Mouse (Mus musculus): Measurements from ENCODE around the gene BC052040. TPM values are rescaled to one million over a fixed set of nuclear protein-coding genes. Genes with fewer than 3 reads are reported as not detected.

Gene BC052040
- polyA plus RNA-seq, 1 experiment from 2014 or later = 8.2 TPM

GRCm38 (mm10) chr2:115776924-115777860, 195.7 kb downstream of the BC052040 start:
- ATAC-seq (replicated peaks; ENCODE audit: low FRiP score, low read depth) (peak; percentile 16; the same call in 1 of the 2 replicates), DNase-seq (ENCODE audit: low spot score) (peak; percentile 85)
- Histone ChIP-seq H3K27ac (peak overlapping the region; percentile 86), H3K4me1 (replicated peaks; ENCODE audit: insufficient read depth, low read length) (0 out of 2 replicates have a peak, but pooled peaks cover 15% of the 10 kb centered on the region), H3K27me3 (ENCODE audit: insufficient read depth, low read length) (no peaks in the 10 kb centered on the region), H3K4me3 (replicated peaks; ENCODE audit: low read depth, low read length) (no peak overlapping the region), H3K36me3 (ENCODE audit: insufficient read depth, low read length) (no peaks in the 10 kb centered on the region), H3K9me3 (replicated peaks; ENCODE audit: low read length) (no peaks in the 10 kb centered on the region), H3K9ac (ENCODE audit: low read depth, low read length) (no peak overlapping the region), H3K4me2 (ENCODE audit: low read length) (peak overlapping the region; percentile 30)
- 17% methylated on average over 17 of the region's 17 CpGs for WGBS
- TF ChIP-seq CTCF (IDR thresholded peaks at IDR 0.05; ENCODE audit: low read depth) = no peak

- peak overlapping the region; percentile 58 for H3K27ac ChIP-seq
- no peak overlapping the region for H3K4me2 ChIP-seq (ENCODE audit: low read length)
- ATAC-seq (replicated peaks; ENCODE audit: low FRiP score, low read depth) = peak; percentile 37; the same call in 1 of the 2 replicates
- peak; percentile 64 for DNase-seq (ENCODE audit: low spot score)
- H3K4me3 ChIP-seq (replicated peaks; ENCODE audit: low read depth, low read length) = no peak overlapping the region
- H3K4me1 ChIP-seq (replicated peaks; ENCODE audit: insufficient read depth, low read length) = 0 out of 2 replicates have a peak, but pooled peaks cover 15% of the 10 kb centered on the region
- no peaks in the 10 kb centered on the region for H3K9me3 ChIP-seq (replicated peaks; ENCODE audit: low read length)
- H3K27me3 ChIP-seq (ENCODE audit: insufficient read depth, low read length) = no peaks in the 10 kb centered on the region
- 66% methylated on average over 5 of the region's 5 CpGs for WGBS
- no peak overlapping the region for H3K9ac ChIP-seq (ENCODE audit: low read depth, low read length)
- H3K36me3 ChIP-seq (ENCODE audit: insufficient read depth, low read length) = no peaks in the 10 kb centered on the region
- TF ChIP-seq CTCF (IDR thresholded peaks at IDR 0.05; ENCODE audit: low read depth) = no peak
Observed at GRCm38 (mm10) chr2:115780546-115781011, 199.1 kb downstream of the BC052040 start.

- TF ChIP-seq CTCF (IDR thresholded peaks at IDR 0.05; ENCODE audit: low read depth) = no peak
- Histone ChIP-seq H3K36me3 (ENCODE audit: insufficient read depth, low read length) (no peaks in the 10 kb centered on the region), H3K9ac (ENCODE audit: low read depth, low read length) (no peak overlapping the region), H3K4me1 (replicated peaks; ENCODE audit: insufficient read depth, low read length) (no peaks in the 10 kb centered on the region), H3K27ac (no peak overlapping the region), H3K4me3 (replicated peaks; ENCODE audit: low read depth, low read length) (no peak overlapping the region), H3K9me3 (replicated peaks; ENCODE audit: low read length) (no peaks in the 10 kb centered on the region), H3K4me2 (ENCODE audit: low read length) (no peak overlapping the region), H3K27me3 (ENCODE audit: insufficient read depth, low read length) (no peaks in the 10 kb centered on the region)
- 23% methylated on average over 6 of the region's 6 CpGs for WGBS
- DNase-seq (ENCODE audit: low spot score) = peak; percentile 37
- no peak for ATAC-seq (replicated peaks; ENCODE audit: low FRiP score, low read depth)
Observed at GRCm38 (mm10) chr2:115785687-115786086, 204.2 kb downstream of the BC052040 start.

GRCm38 (mm10) chr2:115798839-115799238, 217.3 kb downstream of the BC052040 start:
- TF ChIP-seq CTCF (IDR thresholded peaks at IDR 0.05; ENCODE audit: low read depth) = no peak
- ATAC-seq (replicated peaks; ENCODE audit: low FRiP score, low read depth) (no peak), DNase-seq (ENCODE audit: low spot score) (no peak)
- Histone ChIP-seq H3K27ac (no peak overlapping the region), H3K9ac (ENCODE audit: low read depth, low read length) (no peak overlapping the region), H3K4me1 (replicated peaks; ENCODE audit: insufficient read depth, low read length) (no peaks in the 10 kb centered on the region), H3K9me3 (replicated peaks; ENCODE audit: low read length) (no peaks in the 10 kb centered on the region), H3K27me3 (ENCODE audit: insufficient read depth, low read length) (no peaks in the 10 kb centered on the region), H3K4me2 (ENCODE audit: low read length) (no peak overlapping the region), H3K36me3 (ENCODE audit: insufficient read depth, low read length) (no peaks in the 10 kb centered on the region), H3K4me3 (replicated peaks; ENCODE audit: low read depth, low read length) (no peak overlapping the region)
- 83% methylated on average over 6 of the region's 6 CpGs for WGBS

GRCm38 (mm10) chr2:115808376-115808775, 226.9 kb downstream of the BC052040 start:
- H3K9me3 ChIP-seq (replicated peaks; ENCODE audit: low read length) = no peaks in the 10 kb centered on the region
- no peak overlapping the region for H3K4me2 ChIP-seq (ENCODE audit: low read length)
- no peak for ATAC-seq (replicated peaks; ENCODE audit: low FRiP score, low read depth)
- H3K27ac ChIP-seq = no peak overlapping the region
- TF ChIP-seq CTCF (IDR thresholded peaks at IDR 0.05; ENCODE audit: low read depth) = no peak
- H3K4me3 ChIP-seq (replicated peaks; ENCODE audit: low read depth, low read length) = no peak overlapping the region
- WGBS = 41% methylated on average over 4 of the region's 4 CpGs
- no peak overlapping the region for H3K9ac ChIP-seq (ENCODE audit: low read depth, low read length)
- DNase-seq (ENCODE audit: low spot score) = peak; percentile 32
- peaks cover 3% of the 10 kb centered on the region; the same call in 1 of the 2 replicates for H3K4me1 ChIP-seq (replicated peaks; ENCODE audit: insufficient read depth, low read length)
- H3K27me3 ChIP-seq (ENCODE audit: insufficient read depth, low read length) = no peaks in the 10 kb centered on the region
- no peaks in the 10 kb centered on the region for H3K36me3 ChIP-seq (ENCODE audit: insufficient read depth, low read length)

- 4% methylated on average over 11 of the region's 11 CpGs for WGBS
- peak overlapping the region; percentile 44 for H3K4me2 ChIP-seq (ENCODE audit: low read length)
- peak; percentile 85 for DNase-seq (ENCODE audit: low spot score)
- no peak overlapping the region for H3K4me3 ChIP-seq (replicated peaks; ENCODE audit: low read depth, low read length)
- H3K9ac ChIP-seq (ENCODE audit: low read depth, low read length) = no peak overlapping the region
- ATAC-seq (replicated peaks; ENCODE audit: low FRiP score, low read depth) = 0 out of 2 replicates have a peak, but pooled peaks have one; percentile 40
- no peaks in the 10 kb centered on the region for H3K9me3 ChIP-seq (replicated peaks; ENCODE audit: low read length)
- TF ChIP-seq CTCF (IDR thresholded peaks at IDR 0.05; ENCODE audit: low read depth) = no peak
- no peaks in the 10 kb centered on the region for H3K27me3 ChIP-seq (ENCODE audit: insufficient read depth, low read length)
- no peak overlapping the region for H3K27ac ChIP-seq
- H3K4me1 ChIP-seq (replicated peaks; ENCODE audit: insufficient read depth, low read length) = peaks cover 9% of the 10 kb centered on the region; the same call in 1 of the 2 replicates
- no peaks in the 10 kb centered on the region for H3K36me3 ChIP-seq (ENCODE audit: insufficient read depth, low read length)
Observed at GRCm38 (mm10) chr2:115813316-115813715, 231.8 kb downstream of the BC052040 start.
